Mouse (Mus musculus) liver, embryonic 13.5 days (tissue): Measurements from ENCODE around the gene Bcl9. TPM values are rescaled to one million over a fixed set of nuclear protein-coding genes. Genes with fewer than 3 reads are reported as not detected.

Source experiments
- ATAC-seq: fragments of 200-750 bp; cut with Nextera tagmentation; 2 replicates; pipeline ENCODE4 v1.8.0; 2017; ENCODE audit warnings: low read depth, mild to moderate bottlenecking, moderate number of reproducible peaks, moderate library complexity
- DNase-seq: peaks from one replicate; pipeline ENCODE4 v3.0.0; 2022
- H3K27ac ChIP-seq: fragments of 300-500 bp; sonication (generic); 2 replicates; pipeline ENCODE4 v1.5.1; 2015; ENCODE audit warnings: moderate library complexity, mild to moderate bottlenecking, inconsistent platforms
- H3K27me3 ChIP-seq: fragments of 300-500 bp; sonication (generic); 2 replicates; pipeline ENCODE4 v1.6.1; 2015; ENCODE audit warnings: mild to moderate bottlenecking, inconsistent platforms
- H3K36me3 ChIP-seq: fragments of 300-500 bp; sonication (generic); 2 replicates; pipeline ENCODE4 v1.6.1; 2015; ENCODE audit warnings: mild to moderate bottlenecking, inconsistent platforms
- H3K4me1 ChIP-seq: fragments of 300-500 bp; sonication (generic); replicated peaks from 2 replicates; pipeline ENCODE4 v1.6.1; 2015; ENCODE audit warnings: inconsistent platforms
- H3K4me2 ChIP-seq: fragments of 300-500 bp; sonication (generic); 2 replicates; pipeline ENCODE4 v1.6.1; 2015; ENCODE audit warnings: inconsistent platforms, mild to moderate bottlenecking, moderate library complexity
- H3K4me3 ChIP-seq: fragments of 300-500 bp; sonication (generic); replicated peaks from 2 replicates; pipeline ENCODE4 v1.5.1; 2015; ENCODE audit warnings: mild to moderate bottlenecking, inconsistent platforms
- H3K9ac ChIP-seq: fragments of 300-500 bp; sonication (generic); 2 replicates; pipeline ENCODE4 v1.6.1; 2015; ENCODE audit warnings: mild to moderate bottlenecking, inconsistent platforms
- H3K9me3 ChIP-seq: fragments of 300-500 bp; sonication (generic); replicated peaks from 2 replicates; pipeline ENCODE4 v1.6.1; 2016; ENCODE audit warnings: inconsistent platforms
- WGBS: fragments of 180-500 bp; shearing (Covaris S2); methylation state at CpG from one replicate; pipeline ENCODE4 v1.1.7; 2015; ENCODE audit not compliant: insufficient replicate concordance; 5-methylcytosine and 5-hydroxymethylcytosine counted together
- polyA plus RNA-seq: library from polyadenylated mRNA; unstranded; fragments of >200 nt; fragmentation: Nextera tagmentation; extraction: Ambion mirVana; gene quantifications from 2 replicates; pipeline ENCODE4 v1.2.1, GENCODE M21; 2015

Gene Bcl9
- polyA plus RNA-seq, 1 experiment from 2014 or later: 4.4 TPM

- Histone ChIP-seq H3K4me3 (no peak overlapping the region), H3K9ac (no peak overlapping the region), H3K36me3 (peaks cover 9% of the 10 kb centered on the region; the same call in 1 of the 2 replicates), H3K4me1 (no peaks in the 10 kb centered on the region), H3K4me2 (no peak overlapping the region), H3K9me3 (no peaks in the 10 kb centered on the region), H3K27ac (no peak overlapping the region), H3K27me3 (no peaks in the 10 kb centered on the region)
- 68% methylated on average over 6 of the region's 6 CpGs for WGBS
- ATAC-seq (no peak), DNase-seq (no peak)
Observed at GRCm38 (mm10) chr3:97171531-97171930, 126.2 kb downstream of the Bcl9 start.

DNA sequence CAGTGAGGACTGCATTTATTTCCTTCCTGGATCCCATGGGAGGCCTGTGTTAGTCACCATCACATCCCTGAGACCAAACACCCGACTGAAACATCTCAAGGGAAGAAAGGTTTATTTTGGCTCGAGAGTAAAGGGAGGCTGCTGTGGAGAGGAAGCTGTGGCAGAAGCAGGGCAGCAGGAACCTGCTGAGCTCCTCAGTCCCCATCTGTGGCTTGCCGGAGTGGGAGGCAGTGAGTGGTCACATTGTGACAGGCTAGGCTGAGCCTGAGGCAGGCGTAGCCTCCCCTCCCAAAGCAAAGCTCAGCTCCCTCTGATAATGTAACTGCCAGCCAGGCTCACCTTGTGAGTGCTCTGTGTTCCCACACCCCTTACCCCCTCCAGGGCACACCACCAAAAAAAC, 130.6 kb downstream of the Bcl9 start:
- Histone ChIP-seq H3K9ac (no peak overlapping the region), H3K9me3 (no peaks in the 10 kb centered on the region), H3K36me3 (peaks cover 8% of the 10 kb centered on the region; the same call in 1 of the 2 replicates), H3K4me2 (no peak overlapping the region), H3K27ac (no peak overlapping the region), H3K4me1 (peaks cover 23% of the 10 kb centered on the region), H3K4me3 (no peak overlapping the region), H3K27me3 (no peaks in the 10 kb centered on the region)
- ATAC-seq (no peak), DNase-seq (no peak)
- 40% methylated on average over 4 of the region's 4 CpGs for WGBS

GRCm38 (mm10) chr3:97164477-97164876, 133.2 kb downstream of the Bcl9 start:
- Histone ChIP-seq H3K27ac (peak overlapping the region; percentile 36), H3K9me3 (no peaks in the 10 kb centered on the region), H3K9ac (no peak overlapping the region), H3K27me3 (no peaks in the 10 kb centered on the region), H3K4me3 (no peak overlapping the region), H3K4me1 (peaks cover 38% of the 10 kb centered on the region), H3K36me3 (peaks cover 8% of the 10 kb centered on the region; the same call in 1 of the 2 replicates), H3K4me2 (no peak overlapping the region)
- DNase-seq (peak; percentile 11), ATAC-seq (peak; percentile 84)
- WGBS: 16% methylated on average over 4 of the region's 4 CpGs

DNA sequence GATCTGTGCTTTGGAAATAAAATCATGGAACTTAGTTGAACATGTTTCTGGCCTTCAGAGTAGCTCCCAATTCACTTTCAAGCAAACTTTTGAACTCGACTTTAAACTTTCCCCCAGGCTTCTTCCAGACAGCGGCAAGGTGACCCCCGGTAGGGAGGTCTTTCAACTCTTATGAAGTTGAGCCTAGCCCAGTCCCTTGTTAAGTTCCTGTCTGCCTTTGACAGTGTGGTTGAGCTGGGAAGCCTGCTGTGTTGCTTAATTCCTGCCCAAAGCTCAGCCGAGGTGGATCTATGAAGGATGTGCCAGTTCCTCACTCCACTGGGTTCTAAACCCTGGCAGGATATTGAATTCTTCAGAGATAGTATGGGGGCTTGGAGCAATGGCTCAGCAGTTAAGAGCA, 135.9 kb downstream of the Bcl9 start:
- no peak overlapping the region for H3K4me3 ChIP-seq
- no peak for DNase-seq
- H3K36me3 ChIP-seq: peaks cover 5% of the 10 kb centered on the region; the same call in 1 of the 2 replicates
- H3K4me1 ChIP-seq: peaks cover 42% of the 10 kb centered on the region
- H3K9me3 ChIP-seq: no peaks in the 10 kb centered on the region
- H3K4me2 ChIP-seq: no peak overlapping the region
- no peak overlapping the region for H3K27ac ChIP-seq
- no peak for ATAC-seq
- no peaks in the 10 kb centered on the region for H3K27me3 ChIP-seq
- no peak overlapping the region for H3K9ac ChIP-seq
- 59% methylated on average over 4 of the region's 4 CpGs for WGBS

GRCm38 (mm10) chr3:97160908-97161307, 136.8 kb downstream of the Bcl9 start:
- no peak for DNase-seq
- 78% methylated on average over 10 of the region's 10 CpGs for WGBS
- no peak overlapping the region for H3K27ac ChIP-seq
- no peaks in the 10 kb centered on the region for H3K9me3 ChIP-seq
- H3K27me3 ChIP-seq: no peaks in the 10 kb centered on the region
- no peak for ATAC-seq
- no peak overlapping the region for H3K4me3 ChIP-seq
- no peak overlapping the region for H3K9ac ChIP-seq
- H3K36me3 ChIP-seq: peaks cover 1% of the 10 kb centered on the region; the same call in 1 of the 2 replicates
- H3K4me1 ChIP-seq: peaks cover 42% of the 10 kb centered on the region
- no peak overlapping the region for H3K4me2 ChIP-seq

GRCm38 (mm10) chr3:97159986-97160385, 137.7 kb downstream of the Bcl9 start:
- DNase-seq: no peak
- Histone ChIP-seq H3K27me3 (no peaks in the 10 kb centered on the region), H3K9me3 (no peaks in the 10 kb centered on the region), H3K36me3 (no peaks in the 10 kb centered on the region), H3K9ac (peak overlapping the region; percentile 85; the same call in 1 of the 2 replicates), H3K4me3 (peak overlapping the region; percentile 85), H3K4me1 (peaks cover 36% of the 10 kb centered on the region), H3K4me2 (peak overlapping the region; percentile 88), H3K27ac (no peak overlapping the region)
- 43% methylated on average over 2 of the region's 2 CpGs for WGBS
- ATAC-seq: no peak

DNA sequence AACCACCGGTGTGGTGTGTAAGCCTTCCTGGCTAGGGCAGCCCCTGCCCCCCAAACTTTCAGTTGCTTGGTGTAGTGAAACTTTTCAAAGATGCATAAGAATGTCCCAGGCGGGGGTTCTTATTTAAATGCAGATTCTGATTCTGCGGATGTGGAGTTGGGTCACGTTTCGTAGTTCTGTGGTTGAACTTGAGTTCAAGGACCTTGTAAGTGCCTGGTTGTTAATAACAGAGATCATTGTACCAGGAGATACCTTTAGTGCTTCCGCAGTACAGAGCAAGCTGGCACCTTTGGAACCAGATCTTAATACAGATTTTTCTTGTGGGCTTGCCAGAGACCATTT, 138.2 kb downstream of the Bcl9 start:
- no peaks in the 10 kb centered on the region for H3K9me3 ChIP-seq
- H3K27me3 ChIP-seq: no peaks in the 10 kb centered on the region
- peak overlapping the region; percentile 88 for H3K4me2 ChIP-seq
- H3K9ac ChIP-seq: peak overlapping the region; percentile 85
- DNase-seq (no peak), ATAC-seq (no peak)
- H3K27ac ChIP-seq: peak overlapping the region; percentile 77; the same call in 1 of the 2 replicates
- peak overlapping the region; percentile 85 for H3K4me3 ChIP-seq
- 19% methylated on average over 6 of the region's 6 CpGs for WGBS
- no peaks in the 10 kb centered on the region for H3K36me3 ChIP-seq
- H3K4me1 ChIP-seq: peaks cover 31% of the 10 kb centered on the region

- Histone ChIP-seq H3K36me3 (no peaks in the 10 kb centered on the region), H3K4me2 (peak within 1 kb of the TSS; percentile 88), H3K4me1 (peaks cover 25% of the 10 kb centered on the region), H3K27me3 (no peaks in the 10 kb centered on the region), H3K9me3 (no peaks in the 10 kb centered on the region), H3K4me3 (peak within 1 kb of the TSS; percentile 85), H3K27ac (peak within 1 kb of the TSS; percentile 77), H3K9ac (peak within 1 kb of the TSS; percentile 85)
- DNase-seq (peak; percentile 84), ATAC-seq (peak; percentile 93)
- WGBS: under 1% methylated on average over 53 of the region's 54 CpGs
Observed at GRCm38 (mm10) chr3:97158611-97159508, 138.9 kb downstream of the Bcl9 start, which contains the start of gene Acp6. Acp6 (plus strand) TSS chr3:97158777.

DNA sequence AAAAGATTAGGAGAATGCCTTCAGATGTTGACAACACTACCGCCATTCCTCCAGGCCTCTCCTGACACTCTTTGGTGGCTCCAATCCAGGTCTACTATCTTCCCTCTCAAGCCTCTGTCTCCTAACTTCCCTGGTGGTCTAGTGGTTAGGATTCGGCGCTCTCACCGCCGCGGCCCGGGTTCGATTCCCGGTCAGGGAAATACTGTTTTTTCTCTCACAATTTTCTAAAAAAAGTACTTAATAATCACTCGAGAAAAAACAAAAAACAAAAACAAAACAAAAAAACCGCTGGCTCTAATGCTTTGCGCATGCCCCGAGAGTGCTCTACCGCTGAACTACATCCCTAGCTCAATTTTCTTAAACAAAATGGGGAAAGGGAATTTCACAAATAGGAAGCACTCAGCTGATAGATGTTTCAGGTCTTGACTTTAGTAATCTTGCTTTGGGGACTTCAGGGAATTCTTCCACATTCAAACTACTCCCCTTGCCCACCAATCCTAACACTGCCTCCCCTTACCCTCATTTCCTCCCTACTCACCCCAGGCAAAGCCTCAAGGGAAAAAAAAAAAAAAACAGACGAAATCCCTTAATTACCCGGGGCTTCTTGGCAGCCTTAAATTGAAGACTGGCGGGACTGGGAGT, 139.6 kb downstream of the Bcl9 start:
- Histone ChIP-seq H3K4me1 (peaks cover 19% of the 10 kb centered on the region), H3K27ac (peak overlapping the region; percentile 56), H3K36me3 (no peaks in the 10 kb centered on the region), H3K27me3 (no peaks in the 10 kb centered on the region), H3K4me3 (peak overlapping the region; percentile 85), H3K9me3 (no peaks in the 10 kb centered on the region), H3K9ac (peak overlapping the region; percentile 85), H3K4me2 (peak overlapping the region; percentile 88)
- DNase-seq (peak; percentile 78), ATAC-seq (peak; percentile 52)
- 1% methylated on average over 17 of the region's 17 CpGs for WGBS

DNA sequence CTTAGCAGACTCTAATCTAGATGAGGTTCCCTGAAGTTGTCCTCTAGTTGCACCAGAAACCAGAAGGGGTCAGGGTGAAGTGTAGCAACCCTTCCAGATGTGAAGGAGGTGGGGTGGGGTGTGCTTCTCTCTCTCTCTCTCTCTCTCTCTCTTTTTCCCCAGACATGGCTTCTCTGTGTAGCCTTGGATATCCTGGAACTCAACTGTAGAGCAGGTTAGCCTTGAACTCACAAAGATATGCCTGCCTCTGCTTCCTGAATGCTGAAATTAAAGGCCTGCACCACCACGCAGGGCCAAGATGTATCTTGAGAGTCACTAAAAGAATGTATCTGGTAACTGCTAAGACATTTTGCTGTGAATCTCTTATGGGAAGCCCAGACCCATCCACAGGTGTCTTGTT, 140.4 kb downstream of the Bcl9 start:
- H3K4me3 ChIP-seq: no peak overlapping the region
- no peak overlapping the region for H3K27ac ChIP-seq
- WGBS: 56% methylated on average over 1 of the region's 1 CpGs
- ATAC-seq (no peak), DNase-seq (no peak)
- H3K9me3 ChIP-seq: no peaks in the 10 kb centered on the region
- H3K36me3 ChIP-seq: no peaks in the 10 kb centered on the region
- H3K27me3 ChIP-seq: no peaks in the 10 kb centered on the region
- H3K4me2 ChIP-seq: peak overlapping the region; percentile 88; the same call in 1 of the 2 replicates
- H3K4me1 ChIP-seq: peaks cover 19% of the 10 kb centered on the region
- H3K9ac ChIP-seq: no peak overlapping the region

DNA sequence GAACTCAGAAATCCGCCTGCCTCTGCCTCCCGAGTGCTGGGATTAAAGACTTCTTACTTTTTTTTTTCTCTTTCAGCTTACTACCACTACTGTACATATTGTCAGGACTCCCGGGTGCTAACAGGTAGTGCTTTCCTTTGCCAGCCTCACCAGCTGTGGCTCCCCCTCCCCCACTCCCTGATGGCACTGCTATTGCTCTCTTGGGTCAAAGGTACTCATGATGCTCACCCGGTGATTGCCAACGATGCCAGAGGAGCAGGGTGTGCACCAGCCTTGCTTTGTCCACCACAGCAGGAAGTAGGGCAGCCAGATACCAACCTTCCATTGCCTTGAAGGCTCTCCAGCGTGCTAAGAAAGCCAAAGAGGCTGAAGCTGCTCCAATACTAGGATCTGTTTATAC, 141.3 kb downstream of the Bcl9 start:
- WGBS: 69% methylated on average over 6 of the region's 6 CpGs
- Histone ChIP-seq H3K9me3 (no peaks in the 10 kb centered on the region), H3K27ac (no peak overlapping the region), H3K4me2 (no peak overlapping the region), H3K27me3 (no peaks in the 10 kb centered on the region), H3K4me3 (no peak overlapping the region), H3K9ac (no peak overlapping the region), H3K36me3 (no peaks in the 10 kb centered on the region), H3K4me1 (peaks cover 19% of the 10 kb centered on the region)
- ATAC-seq (no peak), DNase-seq (no peak)
